Mouse (Mus musculus) CD8-positive naive resting alpha-beta T cell, adult 2 months (primary cell): ENCODE data around the gene Vasn.

ENCODE experiments used
- DNase-seq, 2 experiments: peaks; one replicate each; pipeline ENCODE4 v3.0.0; 2022; ENCODE audit warnings: low read depth in 2 of 2, low spot score in 2 of 2

Gene Vasn

DNA sequence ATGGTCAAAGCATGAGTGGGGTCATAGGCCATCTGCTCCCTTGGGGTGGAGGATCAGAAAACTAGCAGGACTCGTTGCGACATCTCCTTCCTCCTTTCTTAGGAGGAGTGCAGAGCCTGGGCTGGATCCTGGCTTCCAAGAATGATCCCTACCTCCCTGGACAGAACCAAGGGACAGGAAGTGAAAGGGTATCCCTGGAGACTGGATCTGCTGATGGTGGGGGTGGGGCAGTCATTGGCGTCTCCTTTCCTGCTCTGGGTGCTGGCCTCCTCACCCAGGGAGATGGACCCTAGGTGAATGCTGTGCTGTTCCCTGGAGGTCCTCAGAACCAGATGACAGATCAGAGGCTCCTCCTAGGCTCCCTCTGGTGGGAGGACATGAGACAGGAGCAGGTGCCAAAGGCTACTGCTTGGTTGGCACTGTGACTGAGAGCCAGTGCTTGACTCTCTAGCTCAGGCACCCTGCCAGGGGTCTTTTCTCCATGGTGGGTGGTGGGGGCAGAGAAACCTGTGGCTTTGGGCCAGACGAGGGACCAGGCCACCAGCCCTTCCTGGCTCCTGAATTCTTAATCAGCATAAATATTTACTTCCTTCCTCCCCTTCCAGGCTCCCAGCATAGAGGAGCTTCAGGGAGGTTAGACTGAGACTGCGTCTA lies 33.2 kb upstream of the Vasn start:
- DNase-seq, result no peak

DNA sequence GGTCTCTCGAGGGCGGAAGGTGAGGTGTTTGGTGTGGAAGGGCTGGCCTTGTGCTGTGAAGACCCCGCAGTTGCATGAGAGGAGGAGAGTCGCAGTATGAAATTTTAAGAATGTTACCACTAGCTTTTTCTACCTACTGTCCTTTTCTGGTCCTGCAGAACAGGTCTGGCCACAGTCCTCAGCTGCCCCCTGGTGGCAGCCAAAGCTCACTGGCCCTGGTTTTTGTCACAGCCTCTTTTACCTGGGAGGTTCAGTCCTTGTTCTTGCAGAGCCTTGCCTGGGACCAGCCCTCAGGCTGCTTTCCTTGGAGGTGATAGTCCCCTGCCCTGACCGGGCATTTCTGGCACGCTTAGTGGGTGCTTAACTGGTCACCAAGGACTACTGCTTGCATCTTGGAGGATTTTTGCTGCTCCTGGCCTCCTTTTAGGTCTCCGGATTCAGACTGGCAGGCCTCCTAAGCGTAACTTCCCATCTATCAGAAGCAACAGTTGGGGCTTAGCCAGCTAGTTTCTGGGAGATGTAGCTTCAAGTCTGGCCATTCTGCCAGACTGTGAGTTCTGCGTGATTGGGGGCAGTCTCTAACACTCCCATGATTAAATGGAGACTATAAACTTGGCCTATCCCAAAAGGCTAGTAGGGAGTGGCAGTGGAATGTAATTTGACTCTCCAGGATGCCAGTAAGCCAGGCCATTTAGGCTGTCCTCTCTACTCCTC lies 31.8 kb upstream of the Vasn start:
- peak; percentile 80 to 82 for DNase-seq

DNA sequence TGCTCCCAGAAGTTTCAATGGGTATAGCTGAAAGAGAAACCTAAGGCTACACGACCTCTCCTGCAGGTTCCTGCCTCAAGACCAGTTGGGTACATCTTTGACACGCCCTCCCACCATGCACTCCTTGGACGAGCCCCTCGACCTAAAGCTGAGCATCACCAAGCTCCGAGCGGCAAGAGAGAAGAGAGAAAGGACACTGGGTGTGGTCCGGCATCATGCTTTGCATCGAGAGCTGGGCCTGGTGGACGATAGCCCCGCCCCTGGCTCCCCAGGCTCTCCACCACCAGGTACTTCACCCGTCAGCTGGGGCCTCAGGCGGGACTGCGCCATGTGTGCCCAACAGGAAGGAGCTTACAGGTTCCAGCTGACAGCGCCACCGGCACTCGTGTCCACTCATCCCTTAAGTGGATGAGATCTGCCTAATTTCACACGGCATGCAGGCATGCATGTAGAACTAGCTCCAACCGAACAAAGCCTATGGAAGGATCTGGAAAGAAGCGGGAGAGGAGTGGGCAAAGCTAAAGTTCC lies 31.1 kb upstream of the Vasn start:
- no peak for DNase-seq

DNA sequence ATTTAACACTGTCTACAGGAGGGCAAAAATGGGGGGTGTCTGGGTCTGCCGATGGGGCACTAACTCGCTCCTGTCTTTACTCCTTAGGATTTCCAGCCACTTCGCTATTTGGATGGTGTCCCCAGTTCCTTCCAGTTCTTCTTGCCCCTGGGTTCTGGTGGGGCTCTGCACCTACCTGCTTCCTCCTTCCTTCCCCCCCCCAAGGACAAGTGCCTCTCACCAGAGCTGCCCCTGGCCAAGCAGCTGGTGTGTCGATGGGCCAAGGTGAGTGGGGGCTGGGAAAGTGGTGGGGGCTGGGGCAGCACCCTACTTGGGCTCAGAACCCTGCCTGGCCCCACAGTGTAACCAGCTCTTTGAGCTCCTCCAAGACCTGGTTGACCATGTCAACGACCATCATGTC lies 28.5 kb upstream of the Vasn start:
- no peak for DNase-seq

DNA sequence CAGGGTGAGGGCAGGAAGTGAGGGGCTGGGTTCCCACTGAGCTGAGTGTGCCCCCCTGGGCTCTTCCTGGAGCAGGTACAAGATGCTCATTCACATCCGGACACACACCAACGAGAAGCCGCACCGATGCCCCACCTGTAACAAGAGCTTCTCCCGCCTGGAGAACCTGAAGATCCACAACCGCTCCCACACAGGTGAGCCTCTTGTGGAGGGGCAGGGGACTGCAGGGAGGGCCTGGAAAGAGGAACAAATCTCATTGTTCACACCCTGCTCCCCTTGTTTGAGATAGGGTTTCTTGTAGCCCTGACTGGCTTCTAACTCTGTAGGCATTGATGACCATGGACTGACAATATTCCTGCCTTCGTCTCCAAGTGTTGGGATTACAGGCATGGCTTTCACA lies 28.1 kb upstream of the Vasn start:
- DNase-seq, result no peak

DNA sequence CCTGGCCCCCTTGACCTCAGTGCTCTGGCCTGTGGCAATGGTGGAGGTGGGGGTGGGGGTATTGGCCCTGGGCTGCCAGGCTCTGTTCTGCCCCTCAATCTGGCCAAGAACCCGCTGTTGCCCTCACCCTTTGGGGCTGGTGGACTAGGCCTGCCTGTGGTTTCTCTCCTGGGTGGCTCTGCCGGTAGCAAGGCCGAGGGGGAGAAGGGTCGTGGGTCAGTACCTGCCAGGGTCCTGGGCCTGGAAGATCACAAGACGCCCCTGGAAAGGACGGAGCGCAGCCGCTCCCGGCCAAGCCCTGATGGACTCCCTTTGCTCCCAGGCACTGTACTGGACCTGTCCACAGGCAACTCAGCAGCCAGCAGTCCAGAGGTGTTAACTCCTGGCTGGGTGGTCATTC lies 26.0 kb upstream of the Vasn start:
- no peak for DNase-seq

DNA sequence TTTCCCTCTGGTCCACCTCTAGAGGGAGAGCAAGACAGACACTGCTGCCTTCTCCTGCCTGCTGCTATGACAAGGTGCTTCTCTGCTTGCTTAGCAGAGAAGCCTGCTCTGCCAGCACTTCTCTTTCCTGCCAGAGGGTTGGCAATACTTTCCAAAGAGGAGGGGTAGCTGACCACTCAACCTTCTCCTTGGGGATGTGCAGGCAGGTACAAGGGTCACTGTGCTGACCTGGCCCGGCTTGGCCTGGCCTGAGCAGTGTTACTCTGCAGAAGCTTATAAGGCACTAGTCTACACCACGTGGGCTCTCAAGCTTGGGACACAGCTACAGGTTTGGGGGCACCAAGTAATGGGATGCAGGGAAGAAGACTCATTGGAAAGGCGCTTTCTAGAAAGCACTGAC lies 25.1 kb upstream of the Vasn start:
- DNase-seq, result no peak

DNA sequence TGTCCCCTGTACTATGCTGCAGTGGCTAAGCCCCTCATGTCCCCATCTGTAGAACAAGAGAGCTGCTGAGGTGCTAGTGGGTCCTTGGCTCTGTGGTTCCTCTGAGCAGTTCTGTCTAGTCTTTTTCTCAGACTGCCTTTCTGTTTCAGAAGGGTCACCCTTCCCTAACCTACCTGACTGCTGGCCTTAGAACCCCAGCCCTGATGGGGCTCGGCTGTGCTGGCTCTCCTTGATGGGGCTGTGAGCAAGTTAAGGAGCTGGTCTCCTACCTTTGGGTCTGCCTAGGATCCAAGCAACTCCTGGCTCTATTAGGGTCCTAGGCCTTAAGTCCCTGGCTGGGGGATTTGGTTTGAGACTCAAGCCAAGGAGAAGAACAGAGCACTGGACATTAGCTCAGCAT lies 24.4 kb upstream of the Vasn start:
- DNase-seq, result no peak

DNA sequence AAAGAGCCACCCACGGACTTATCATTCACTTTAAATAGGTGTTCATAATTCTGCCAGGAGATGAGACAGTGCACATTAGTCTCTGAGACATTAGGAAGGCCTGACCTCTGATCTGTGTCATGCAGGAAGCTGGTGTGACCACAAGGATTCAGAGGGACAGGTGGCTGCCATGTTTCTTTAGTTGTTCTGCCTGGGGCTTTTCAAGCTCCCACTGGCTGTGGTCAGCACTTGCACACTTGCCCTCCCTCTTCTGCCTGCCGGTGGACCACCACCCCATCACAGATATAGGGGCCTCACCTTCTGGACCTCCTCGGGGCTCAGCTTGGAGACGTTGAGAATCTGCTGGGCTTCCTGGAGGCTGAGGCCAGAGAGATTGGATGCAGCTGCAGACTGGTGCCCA lies 22.9 kb upstream of the Vasn start:
- no peak for DNase-seq

DNA sequence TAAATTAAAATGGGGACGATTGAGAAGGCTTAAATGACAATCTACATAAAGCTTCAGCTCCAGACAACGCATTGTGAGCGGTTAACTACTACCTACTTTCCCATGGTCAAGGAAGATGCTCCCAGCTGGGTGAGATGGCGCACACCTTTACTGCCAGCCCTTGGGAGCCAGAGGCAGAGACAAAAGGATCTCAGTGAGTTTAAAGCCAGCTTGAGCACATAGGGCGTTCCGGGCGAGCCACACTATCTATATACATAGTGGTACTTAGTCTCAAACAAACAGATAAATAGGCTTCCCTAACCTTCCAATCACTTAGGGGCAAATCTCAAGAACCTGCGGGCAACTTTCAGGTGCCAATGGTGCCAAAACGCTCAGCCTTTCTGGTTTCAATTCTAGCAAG lies 15.7 kb upstream of the Vasn start:
- DNase-seq, result no peak

DNA sequence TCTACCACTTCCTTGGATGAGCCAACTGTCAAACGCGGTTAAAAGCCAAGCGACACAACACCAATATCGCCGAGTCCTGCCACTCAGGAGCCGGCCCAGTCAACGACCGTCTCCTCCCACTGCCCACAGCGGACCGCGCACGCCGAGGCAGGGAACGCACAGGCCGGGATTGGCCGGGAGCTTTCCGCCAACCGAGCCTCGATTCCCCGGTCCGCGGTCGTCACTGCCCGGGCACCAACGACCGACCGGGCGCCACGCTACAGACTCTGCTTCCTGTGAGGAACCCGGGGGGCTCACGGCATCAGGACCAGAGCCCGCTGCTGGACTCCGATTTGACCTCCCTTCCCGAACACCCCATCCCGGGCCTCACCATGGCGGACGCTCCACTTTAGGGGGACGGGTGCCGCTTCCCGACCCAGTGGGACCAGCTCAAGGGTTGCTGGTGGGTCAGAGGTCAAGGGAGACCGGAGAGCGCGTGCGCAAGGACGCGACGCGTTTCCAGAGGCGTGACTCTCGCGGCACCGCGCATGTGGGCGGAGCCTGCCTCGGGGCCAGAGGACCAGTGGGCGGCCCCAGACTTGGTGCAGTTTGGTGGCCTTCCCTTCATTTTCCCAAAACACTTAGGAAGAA lies 15.1 kb upstream of the Vasn start, which contains the start of gene Pam16:
TSS of gene Pam16 (minus strand) at position 508 of the 630 bp plus-strand sequence.
- peak; percentile 69 to 79 for DNase-seq

DNA sequence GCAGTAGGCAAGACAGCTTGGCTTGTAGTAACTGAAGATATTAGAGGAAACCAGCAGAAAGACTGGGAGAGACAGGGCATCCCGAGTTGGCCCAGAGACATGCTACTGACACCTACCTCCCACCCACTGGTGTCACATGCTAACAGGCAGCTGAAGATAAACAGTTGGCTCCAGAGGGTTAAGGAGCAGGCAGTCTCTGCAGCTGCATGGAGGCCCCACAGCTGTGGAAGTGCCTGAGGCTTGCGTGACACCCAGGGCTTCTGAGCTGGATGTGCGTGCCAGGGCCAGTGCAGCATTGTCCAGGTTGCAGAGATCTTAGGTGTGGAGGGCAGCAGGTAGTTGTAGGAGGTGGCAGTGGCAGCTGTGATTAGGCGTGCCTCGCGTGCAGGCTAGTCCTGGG lies 12.6 kb upstream of the Vasn start:
- no peak for DNase-seq

DNA sequence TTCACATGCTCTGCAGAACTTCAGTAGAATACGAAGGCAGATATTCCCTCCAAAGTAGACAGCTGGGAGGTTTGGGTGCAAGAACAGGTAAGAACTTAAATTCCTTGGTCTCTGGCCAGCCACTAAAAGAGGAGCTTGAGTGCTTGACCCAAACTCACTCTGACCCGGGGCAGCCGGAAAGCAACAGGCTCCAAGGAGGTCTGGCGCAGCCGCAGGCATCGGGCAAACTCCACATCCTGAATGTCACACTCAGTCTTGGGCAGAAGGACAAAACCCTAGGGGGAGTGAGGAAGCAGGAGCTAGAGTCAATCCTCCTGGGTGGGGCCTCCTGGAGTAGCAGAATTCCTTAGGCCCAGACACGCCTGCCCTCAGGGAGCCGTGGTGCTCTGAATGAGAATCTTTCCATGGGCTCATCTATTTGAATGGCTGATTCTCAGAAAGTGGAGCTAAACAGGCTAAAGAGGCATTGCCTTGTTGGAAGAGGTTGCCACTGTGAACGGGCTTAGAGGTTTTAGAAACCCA lies 10.8 kb upstream of the Vasn start:
- no peak for DNase-seq

DNA sequence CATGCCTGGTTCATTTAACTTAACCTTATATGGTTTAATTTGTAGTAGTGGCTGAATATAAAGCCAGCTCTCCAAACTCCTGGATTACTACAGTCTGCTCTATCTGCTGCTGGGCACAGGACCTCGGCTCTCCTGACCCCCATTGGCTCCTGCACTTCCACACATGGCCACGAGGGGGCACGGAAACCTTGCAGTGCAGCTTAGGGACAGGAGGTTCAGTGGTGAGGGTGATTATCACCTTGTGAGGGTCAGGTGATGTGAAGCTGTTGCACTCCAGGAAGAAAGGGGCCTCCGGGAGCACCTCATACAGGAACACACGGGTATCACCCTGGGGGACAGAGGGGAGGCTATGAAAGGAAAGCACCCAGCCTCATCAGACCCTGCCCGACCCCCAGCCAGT lies 9.8 kb upstream of the Vasn start:
- peak; percentile 80 to 84 for DNase-seq

DNA sequence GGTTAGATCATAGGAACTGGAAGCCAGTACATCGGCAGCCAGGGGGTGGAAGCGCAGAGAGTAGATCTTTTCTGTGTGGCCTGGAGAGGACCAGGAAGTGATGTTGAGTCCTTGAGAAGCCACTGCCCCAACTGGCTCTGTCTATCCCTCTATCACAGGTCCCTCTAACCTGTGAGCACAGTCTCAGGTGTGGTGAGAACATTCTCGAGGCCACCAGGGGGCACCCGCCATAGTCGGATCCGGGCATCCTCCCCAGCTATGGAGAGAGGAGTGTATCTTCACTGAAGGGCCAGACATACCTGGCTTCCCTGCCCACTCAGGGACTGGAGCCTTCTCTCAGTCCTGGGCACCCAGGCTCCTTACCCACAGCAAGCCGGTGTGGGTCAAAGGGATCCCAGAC lies 7.7 kb upstream of the Vasn start:
- DNase-seq, result peak in 1 of 2 experiments; percentile 15

DNA sequence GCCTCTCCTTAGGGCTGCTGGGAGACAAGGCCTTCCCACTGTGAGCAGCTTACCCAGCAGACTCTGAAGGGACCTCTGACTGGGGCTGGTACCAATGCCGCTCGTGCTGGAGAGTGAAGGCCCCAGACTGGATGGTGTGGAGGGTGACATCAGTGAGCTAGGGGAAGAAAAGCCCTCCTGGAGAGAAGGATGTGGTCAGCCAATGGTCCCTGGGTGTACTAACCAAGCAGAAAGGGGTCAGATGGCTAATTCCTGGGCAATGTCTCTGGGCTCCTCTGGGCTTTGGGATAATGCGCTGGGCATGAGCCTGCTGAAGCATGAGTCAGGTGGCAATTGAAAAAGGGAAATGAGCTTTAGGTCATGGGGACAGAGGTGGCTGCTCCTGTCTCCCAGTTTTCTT lies 6.1 kb upstream of the Vasn start:
- no peak for DNase-seq

DNA sequence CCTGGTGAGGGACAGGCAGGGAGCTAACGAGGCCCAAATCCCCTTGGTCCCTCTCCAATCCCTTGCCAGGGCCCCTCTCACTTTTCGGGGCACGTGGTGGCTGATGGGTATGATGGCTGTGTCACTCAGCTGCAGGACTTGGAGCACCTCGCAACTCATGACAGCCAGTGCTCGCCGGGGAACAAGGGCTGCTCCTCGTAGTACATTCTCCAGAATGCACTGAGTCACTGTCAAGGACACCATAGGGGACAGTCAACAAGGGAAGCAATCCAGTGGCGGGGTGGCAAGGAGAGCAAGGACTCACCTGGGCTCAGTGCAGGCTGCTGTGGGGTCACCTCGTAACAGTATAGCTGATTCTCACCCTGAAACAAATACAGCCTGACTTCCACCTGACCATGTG lies 5.1 kb upstream of the Vasn start:
- no peak for DNase-seq

DNA sequence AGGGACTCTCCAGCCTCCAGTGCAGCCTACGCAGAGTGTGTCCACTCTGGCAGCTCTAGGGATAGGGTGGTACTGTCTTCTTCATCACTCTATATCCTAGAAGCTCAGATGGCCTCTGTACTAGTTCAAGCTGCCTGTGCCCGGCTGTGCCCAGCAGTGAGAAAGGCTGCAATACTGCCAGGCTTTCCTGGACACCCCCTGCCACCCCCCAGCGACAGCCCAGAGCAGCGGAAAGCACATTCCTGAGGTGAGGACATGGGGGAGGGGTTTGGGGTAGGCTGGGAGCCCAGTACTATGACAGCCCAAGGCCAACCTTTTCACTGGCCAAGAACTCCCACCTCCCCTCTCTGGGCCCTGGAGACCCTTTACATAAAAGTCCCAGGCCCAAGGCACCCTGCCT lies 4.0 kb upstream of the Vasn start:
- no peak for DNase-seq

DNA sequence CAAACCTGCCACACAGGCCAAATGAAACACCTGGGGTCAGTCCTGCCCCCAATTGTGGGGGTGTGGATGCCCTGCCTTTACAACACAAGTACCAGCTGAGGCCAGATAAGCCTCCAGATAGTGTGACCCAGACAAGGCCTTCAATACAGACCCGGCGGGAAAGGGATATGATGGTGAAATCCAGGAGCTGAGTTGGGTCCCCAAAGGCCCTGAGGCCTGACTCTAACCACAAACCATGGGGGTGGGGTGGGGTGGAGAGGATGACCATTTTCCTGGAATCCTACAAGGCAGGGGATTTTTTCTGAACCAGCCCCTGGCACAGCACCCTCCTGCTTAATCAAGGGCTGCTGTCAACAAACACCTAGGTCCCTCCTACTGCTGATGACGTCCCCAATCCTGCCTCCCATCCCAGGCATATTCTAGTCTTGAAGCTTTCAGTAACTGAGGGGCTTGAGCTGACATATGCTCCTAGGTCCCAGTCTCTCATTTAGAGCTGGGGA lies 800 bp upstream of the Vasn start:
- DNase-seq, result no peak

DNA sequence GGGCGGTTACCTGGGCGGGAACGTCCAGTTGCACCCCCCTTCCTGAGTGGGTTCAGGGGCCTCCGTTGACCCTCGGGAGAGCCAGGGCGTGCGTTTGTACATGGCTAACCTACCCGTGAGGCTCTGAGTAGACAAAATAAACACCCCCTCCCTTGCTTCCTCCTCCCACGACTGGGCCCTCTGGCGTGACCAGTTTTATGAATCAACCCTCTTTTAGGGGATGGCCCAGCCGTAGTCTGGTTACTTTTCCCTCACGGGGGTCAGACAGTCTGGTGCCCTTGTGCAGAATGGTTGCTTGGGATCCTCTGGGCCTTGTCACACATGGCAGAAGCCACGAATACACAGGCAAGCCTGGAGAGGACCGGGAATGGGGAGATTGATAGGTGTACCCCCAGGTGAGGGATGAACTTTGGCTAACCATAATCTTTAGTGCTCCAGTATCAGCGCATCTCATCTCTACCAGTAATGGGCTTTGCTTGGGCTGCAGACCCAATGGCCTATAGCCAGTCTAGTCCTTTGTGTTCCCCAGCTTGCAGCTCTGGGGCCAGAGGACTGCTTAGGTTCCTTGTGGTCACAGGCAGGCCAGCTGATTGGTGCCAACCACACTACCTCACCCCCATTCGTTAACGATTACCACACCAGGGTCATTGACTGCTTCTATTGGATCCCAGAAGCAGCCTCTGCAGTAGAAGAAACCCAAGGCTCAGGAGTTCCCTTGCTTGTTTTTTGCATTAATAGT lies 695 bp downstream of the Vasn start:
- no peak for DNase-seq

DNA sequence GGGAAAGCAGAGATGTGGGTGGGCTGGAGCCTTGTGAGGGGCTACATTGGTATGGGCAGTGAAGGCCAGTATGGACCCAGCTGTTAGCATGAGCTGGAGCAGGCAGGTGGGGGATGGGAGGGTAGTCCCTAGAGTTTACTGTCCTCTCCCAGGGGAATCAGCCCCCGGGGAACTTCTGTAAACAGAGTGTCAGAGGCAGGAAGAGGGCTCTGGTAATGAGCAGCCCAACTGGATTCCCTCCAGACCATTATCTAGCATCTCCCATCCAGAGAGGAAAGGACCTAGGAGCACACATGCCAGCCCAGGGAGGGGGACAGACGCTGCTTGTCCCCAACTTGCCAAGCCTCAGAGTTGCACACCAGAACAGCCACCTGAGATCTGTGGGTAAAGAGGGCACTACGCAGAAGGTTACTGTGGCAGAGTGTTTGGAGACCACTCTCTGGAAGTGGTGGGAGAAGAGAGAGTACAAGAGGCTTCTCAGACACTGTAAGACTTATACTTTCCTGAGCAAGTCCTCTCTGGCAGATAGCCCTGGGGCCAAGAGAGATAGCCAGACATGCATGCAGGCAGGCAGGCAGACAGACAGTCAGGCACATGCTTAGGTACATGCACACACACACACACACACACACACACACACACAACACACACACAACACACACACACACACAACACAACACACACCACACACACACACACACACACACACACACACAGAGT lies 1.5 kb downstream of the Vasn start:
- no peak for DNase-seq
